Mouse (Mus musculus): ENCODE measurements around the gene Smox.
"Not testable (repeated sequence)": the region's sequence is repeated elsewhere in the genome, so short reads cannot be mapped to it uniquely, and the experiment has no call there.

The Smox gene

GRCm38 (mm10) chr2:131491196-131491595 lies at the start of gene Smox:
Gene Smox (plus strand): TSS chr2:131491496.
- no peak for DNase-seq (ENCODE audit: low read depth, low spot score)

DNA sequence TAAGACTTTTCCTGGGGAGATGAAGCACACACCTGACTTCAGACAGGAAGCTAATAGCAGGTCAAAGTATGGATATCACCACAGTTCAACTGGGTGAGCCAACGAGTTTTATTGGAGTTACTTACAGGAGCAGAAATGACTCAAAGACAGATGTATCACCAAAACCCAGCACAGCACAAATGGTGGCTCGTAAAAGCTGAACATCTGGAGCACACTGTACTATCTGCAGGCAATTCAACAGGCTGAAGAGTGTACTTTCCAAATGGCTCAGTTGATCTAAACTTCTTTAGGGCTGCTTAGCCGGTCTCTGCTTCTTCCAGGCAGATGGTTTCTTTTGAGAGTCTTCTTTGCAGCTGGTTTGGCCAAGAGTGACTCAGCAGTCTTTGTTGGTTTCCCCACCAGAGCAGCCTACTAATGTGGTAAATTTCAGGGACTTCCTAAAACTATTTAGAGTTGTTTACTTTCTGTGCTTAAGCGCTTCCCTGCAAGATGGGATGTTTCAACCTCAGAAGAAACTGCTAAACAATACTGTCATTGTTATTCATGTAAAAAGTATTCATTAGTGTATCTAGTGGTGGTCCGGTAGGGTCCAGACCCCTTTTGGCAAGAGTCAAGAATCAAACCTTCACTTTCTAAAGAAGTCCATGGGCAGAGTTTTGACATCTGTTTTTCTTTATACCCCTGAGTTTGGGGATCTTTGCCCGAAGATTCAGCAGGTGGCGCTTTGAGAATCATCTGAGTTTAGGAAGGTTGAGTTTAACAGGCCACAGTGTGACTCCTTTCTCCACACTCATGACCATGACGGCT lies 48.0 kb upstream of the Smox start:
- no peak for DNase-seq (ENCODE audit: low read depth, low spot score)

- DNase-seq (ENCODE audit: low read depth, low spot score), result no peak
These were observed 47.5 kb upstream of the Smox start for GRCm38 (mm10) chr2:131443891-131444190.

- no peak for DNase-seq (ENCODE audit: low read depth, low spot score)
These were observed 44.8 kb upstream of the Smox start for GRCm38 (mm10) chr2:131446416-131446982.

GRCm38 (mm10) chr2:131447566-131448330 lies 43.5 kb upstream of the Smox start:
- DNase-seq (ENCODE audit: low read depth, low spot score), result no peak

- no peak for DNase-seq (ENCODE audit: low read depth, low spot score)
These were observed 42.9 kb upstream of the Smox start for GRCm38 (mm10) chr2:131448353-131448752.

GRCm38 (mm10) chr2:131449720-131450119 lies 41.6 kb upstream of the Smox start:
- DNase-seq (ENCODE audit: low read depth, low spot score), result no peak

DNA sequence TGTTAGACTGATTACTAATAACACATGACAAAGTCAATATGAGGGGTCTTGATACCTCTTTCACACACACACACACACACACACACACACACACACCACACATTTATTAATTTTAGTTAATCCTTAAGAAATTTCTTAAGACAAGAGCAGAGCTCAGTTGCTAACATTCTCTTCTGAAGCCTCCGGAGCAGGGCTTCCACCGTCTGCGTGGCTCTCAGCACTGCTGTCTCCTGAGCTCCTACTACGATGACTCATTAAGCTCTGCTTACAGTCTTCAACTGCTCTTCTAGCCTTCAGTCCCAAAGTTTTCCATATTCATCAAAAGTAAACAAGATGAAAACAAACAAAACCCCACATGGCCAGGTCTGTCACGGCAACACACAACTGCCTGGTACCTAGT lies 40.8 kb upstream of the Smox start:
- DNase-seq (ENCODE audit: low read depth, low spot score), result no peak

DNA sequence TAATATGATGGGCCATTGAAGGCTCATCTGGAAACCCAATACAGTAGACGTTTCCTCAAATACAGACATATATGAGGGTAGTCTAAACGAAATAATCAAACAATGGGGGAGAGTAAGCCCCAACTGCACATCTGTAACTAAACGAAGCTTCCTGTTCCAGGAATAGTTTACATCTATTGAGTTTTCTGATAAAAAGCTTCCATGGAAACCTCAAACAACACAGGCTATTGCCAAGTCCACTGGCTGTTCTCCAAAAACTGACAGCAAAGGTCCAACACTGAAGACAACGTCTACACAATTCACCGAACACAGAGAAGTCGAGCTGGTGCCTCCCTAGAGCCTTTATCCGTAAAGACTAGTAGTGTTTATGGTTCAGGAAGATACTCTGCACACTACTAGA lies 33.6 kb upstream of the Smox start:
- no peak for DNase-seq (ENCODE audit: low read depth, low spot score)

GRCm38 (mm10) chr2:131460946-131461682 lies 30.2 kb upstream of the Smox start:
- no peak for DNase-seq (ENCODE audit: low read depth, low spot score)

GRCm38 (mm10) chr2:131462991-131463390 lies 28.3 kb upstream of the Smox start:
- DNase-seq (ENCODE audit: low read depth, low spot score), result no peak

DNA sequence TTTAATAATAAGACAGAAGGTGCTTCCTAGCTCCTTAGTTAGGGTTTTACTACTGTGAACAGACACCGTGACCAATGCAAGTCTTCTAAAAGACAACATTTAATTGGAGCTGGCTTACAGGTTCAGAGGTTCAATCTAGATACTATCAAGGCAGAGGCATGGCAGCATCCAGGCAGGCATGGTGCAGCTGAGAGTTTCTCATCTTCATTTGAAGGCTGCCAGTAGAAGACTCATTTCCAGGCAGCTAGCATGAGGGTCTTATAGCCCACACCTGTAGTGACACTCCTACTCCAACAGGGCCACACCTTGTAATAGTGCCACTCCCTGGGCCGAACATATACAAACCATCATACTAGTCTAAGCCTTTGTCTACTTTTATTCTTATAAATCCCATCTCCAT lies 27.1 kb upstream of the Smox start:
- no peak for DNase-seq (ENCODE audit: low read depth, low spot score)

DNA sequence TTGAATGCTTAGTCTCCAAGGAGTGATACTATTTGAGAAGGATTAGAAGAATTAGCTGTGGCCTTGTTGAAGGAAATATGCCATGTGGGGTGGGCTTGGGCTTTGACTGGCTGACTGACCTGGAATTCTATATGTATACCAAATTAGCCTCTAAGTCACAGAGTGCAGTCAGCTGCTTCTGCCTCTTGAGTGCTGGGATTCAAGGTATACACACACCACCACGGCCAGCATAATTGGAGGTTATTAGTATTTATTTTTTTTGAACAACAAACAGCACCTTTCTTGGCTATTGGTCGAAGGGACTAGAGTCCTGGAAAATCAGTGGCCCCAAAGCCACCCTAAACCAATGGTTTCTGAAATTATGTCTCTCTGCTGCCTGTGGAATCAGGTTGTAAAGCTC lies 24.6 kb upstream of the Smox start:
- DNase-seq (ENCODE audit: low read depth, low spot score), result no peak

GRCm38 (mm10) chr2:131469916-131470315 lies 21.4 kb upstream of the Smox start:
- no peak for DNase-seq (ENCODE audit: low read depth, low spot score)

DNA sequence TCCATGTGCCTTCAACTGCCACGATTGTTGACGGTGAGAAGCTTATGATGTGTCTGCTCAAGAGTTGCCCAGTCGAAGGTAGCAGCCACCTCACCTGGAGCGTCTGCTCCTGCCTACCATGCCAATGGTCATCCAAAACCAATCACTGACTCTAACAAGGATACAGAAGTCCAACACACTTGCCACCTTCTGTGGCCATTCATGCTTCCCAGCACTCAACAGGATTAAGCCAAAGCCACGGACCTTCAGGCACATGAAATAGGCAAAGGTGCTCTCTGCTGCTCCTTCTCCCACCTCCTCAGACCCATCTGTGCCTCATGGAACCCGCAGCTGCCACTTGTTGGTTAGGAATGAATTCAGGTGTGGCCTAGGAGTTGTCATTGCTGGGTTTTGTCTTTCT lies 17.5 kb upstream of the Smox start:
- DNase-seq (ENCODE audit: low read depth, low spot score), result no peak

DNA sequence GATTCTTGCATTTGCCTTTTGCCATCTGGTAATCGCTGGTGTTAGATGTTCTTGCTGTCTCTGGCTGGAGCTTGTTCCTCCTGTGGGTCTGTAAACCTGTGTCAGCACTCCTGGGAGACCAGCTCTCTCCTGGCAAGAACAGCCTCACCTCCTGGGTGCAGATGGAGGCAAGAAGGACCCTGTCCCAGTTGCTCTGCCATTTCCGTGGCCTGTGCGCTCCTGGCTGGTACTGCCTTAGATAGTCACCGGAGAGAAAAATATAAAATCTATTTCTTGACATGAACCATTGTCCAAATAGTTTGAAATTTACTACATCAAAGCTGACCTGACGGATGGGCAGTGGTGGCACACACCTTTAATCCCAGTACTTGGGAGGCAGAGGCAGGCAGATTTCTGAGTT lies 14.2 kb upstream of the Smox start:
- not testable (repeated sequence) for DNase-seq (ENCODE audit: low read depth, low spot score)

GRCm38 (mm10) chr2:131477917-131478316 lies 13.4 kb upstream of the Smox start:
- no peak for DNase-seq (ENCODE audit: low read depth, low spot score)

GRCm38 (mm10) chr2:131478349-131478748 lies 12.9 kb upstream of the Smox start:
- no peak for DNase-seq (ENCODE audit: low read depth, low spot score)

DNA sequence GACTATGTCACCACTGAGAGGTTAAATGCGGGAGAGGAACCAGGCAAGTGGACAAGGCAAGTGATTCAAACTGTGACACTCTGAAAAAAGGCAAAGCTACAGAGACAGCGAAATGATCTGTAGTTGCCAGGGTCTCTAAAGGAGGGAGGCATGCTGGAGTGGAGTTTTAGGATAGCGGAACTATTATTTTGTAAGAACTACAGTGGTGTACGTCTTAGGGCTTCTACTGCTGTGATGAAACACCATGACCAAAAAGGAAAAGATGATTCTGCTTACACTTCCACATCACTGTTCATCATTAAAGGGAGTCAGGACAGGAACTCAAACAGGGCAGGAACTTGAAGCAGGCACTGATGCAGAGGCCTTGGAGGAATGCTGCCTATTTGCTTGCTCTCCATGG lies 12.4 kb upstream of the Smox start:
- no peak for DNase-seq (ENCODE audit: low read depth, low spot score)

GRCm38 (mm10) chr2:131481733-131482132 lies 9.6 kb upstream of the Smox start:
- no peak for DNase-seq (ENCODE audit: low read depth, low spot score)

- no peak for DNase-seq (ENCODE audit: low read depth, low spot score)
These were observed 8.8 kb upstream of the Smox start for GRCm38 (mm10) chr2:131482478-131482877.

GRCm38 (mm10) chr2:131483562-131483961 lies 7.7 kb upstream of the Smox start:
- DNase-seq (ENCODE audit: low read depth, low spot score), result no peak

All from embryo, embryonic 11.5 days (tissue).